Mouse (Mus musculus): ENCODE results near the gene Smtnl2. TPM values are rescaled to one million over a fixed set of nuclear protein-coding genes. Genes with fewer than 3 reads are reported as not detected.

Smtnl2 gene
- polyA plus RNA-seq (2017; shearing (Covaris generic)): not detected

GRCm38 (mm10) chr11:72411093-72411921 is at the start of gene Smtnl2:
TSS of gene Smtnl2 (minus strand) at chr11:72411713.

GRCm38 (mm10) chr11:72440965-72441664 is 29.6 kb upstream of the Smtnl2 start, which contains the start of gene Mybbp1a:
TSS of gene Mybbp1a (plus strand) at chr11:72441355.

GRCm38 (mm10) chr11:72434963-72435693 is 23.6 kb upstream of the Smtnl2 start, which contains the start of gene Ggt6:
TSS of gene Ggt6 (plus strand) at chr11:72435526.

GRCm38 (mm10) chr11:72362347-72362741 is 49.2 kb downstream of the Smtnl2 start, which contains the start of gene Tekt1:
TSS of gene Tekt1 (minus strand) at chr11:72362442.

Other genes starting within 250 kb of the Smtnl2 start
- gene Gm43951, start 204.9 kb downstream of the Smtnl2 start, polyA plus RNA-seq (2017; shearing (Covaris generic)): 0.12 TPM
- 13.3 TPM for gene 4933427D14Rik, start 204.3 kb downstream of the Smtnl2 start, polyA plus RNA-seq (2017; shearing (Covaris generic))
- gene Txndc17, start 204.2 kb downstream of the Smtnl2 start, polyA plus RNA-seq (2017; shearing (Covaris generic)): 72.3 TPM
- 31.5 TPM for gene Med31, start 196.1 kb downstream of the Smtnl2 start, polyA plus RNA-seq (2017; shearing (Covaris generic))
- gene Slc13a5, start 144.5 kb downstream of the Smtnl2 start, polyA plus RNA-seq (2017; shearing (Covaris generic)): not detected
- gene Xaf1, start 110.1 kb downstream of the Smtnl2 start, polyA plus RNA-seq (2017; shearing (Covaris generic)): 38.9 TPM
- 0.29 TPM for gene Fbxo39, start 97.3 kb downstream of the Smtnl2 start, polyA plus RNA-seq (2017; shearing (Covaris generic))
- not detected for gene Tekt1, start 49.3 kb downstream of the Smtnl2 start, polyA plus RNA-seq (2017; shearing (Covaris generic))
- gene Ggt6, start 23.8 kb upstream of the Smtnl2 start, polyA plus RNA-seq (2017; shearing (Covaris generic)): not detected
- 101 TPM for gene Mybbp1a, start 29.6 kb upstream of the Smtnl2 start, polyA plus RNA-seq (2017; shearing (Covaris generic))
- gene Spns2, start 78.2 kb upstream of the Smtnl2 start, polyA plus RNA-seq (2017; shearing (Covaris generic)): not detected
- gene Spns3, start 138.8 kb upstream of the Smtnl2 start, polyA plus RNA-seq (2017; shearing (Covaris generic)): 0.21 TPM
- 64.8 TPM for gene Ube2g1, start 195.6 kb upstream of the Smtnl2 start, polyA plus RNA-seq (2017; shearing (Covaris generic))